Mouse (Mus musculus) stomach, postnatal 0 days (tissue): ENCODE results near the gene Atp13a1.

ENCODE experiments used
- CTCF ChIP-seq: IDR thresholded peaks from 2 replicates; pipeline ENCODE4 v1.5.1; 2016; ENCODE audit warnings: antibody characterized with exemption, low read depth, mild to moderate bottlenecking, moderate library complexity
- EP300 ChIP-seq: optimal IDR thresholded peaks from 2 replicates; pipeline ENCODE3; 2016; ENCODE audit warnings: antibody characterized with exemption

- TF ChIP-seq CTCF (no peak), EP300 (no peak)
Observed at GRCm38 (mm10) chr8:69794096-69794495, 3.1 kb downstream of the Atp13a1 start.
